Mouse (Mus musculus) neural tube, embryonic 15.5 days (tissue): ENCODE results near the gene Bbs2. TPM values are rescaled to one million over a fixed set of nuclear protein-coding genes. Genes with fewer than 3 reads are reported as not detected.

ENCODE experiments used
- ATAC-seq: fragments of 200-750 bp; cut with Nextera tagmentation; 2 replicates; pipeline ENCODE4 v1.8.0; 2017; ENCODE audit warnings: mild to moderate bottlenecking, moderate TSS enrichment, moderate library complexity; ENCODE audit not compliant: low FRiP score
- H3K27ac ChIP-seq: fragments of 300-500 bp; sonication (generic); replicated peaks from 2 replicates; pipeline ENCODE4 v1.5.1; 2015; ENCODE audit warnings: mild to moderate bottlenecking, inconsistent platforms
- H3K27me3 ChIP-seq: fragments of 300-500 bp; sonication (generic); replicated peaks from 2 replicates; pipeline ENCODE4 v1.6.1; 2015; ENCODE audit warnings: inconsistent platforms
- H3K36me3 ChIP-seq: fragments of 300-500 bp; sonication (generic); 2 replicates; pipeline ENCODE4 v1.6.1; 2015; ENCODE audit warnings: inconsistent platforms
- H3K4me1 ChIP-seq: fragments of 300-500 bp; sonication (generic); 2 replicates; pipeline ENCODE4 v1.6.1; 2015; ENCODE audit warnings: inconsistent platforms
- H3K4me2 ChIP-seq: fragments of 300-500 bp; sonication (generic); 2 replicates; pipeline ENCODE4 v1.6.1; 2015; ENCODE audit warnings: inconsistent platforms, mild to moderate bottlenecking, moderate library complexity
- H3K4me3 ChIP-seq: fragments of 300-500 bp; sonication (generic); replicated peaks from 2 replicates; pipeline ENCODE4 v1.5.1; 2015; ENCODE audit warnings: mild to moderate bottlenecking, inconsistent platforms
- H3K9ac ChIP-seq: fragments of 300-500 bp; sonication (generic); replicated peaks from 2 replicates; pipeline ENCODE4 v1.6.1; 2015; ENCODE audit warnings: mild to moderate bottlenecking, inconsistent platforms
- H3K9me3 ChIP-seq: fragments of 300-500 bp; sonication (generic); replicated peaks from 2 replicates; pipeline ENCODE4 v1.6.1; 2016; ENCODE audit warnings: inconsistent platforms
- WGBS: fragments of 180-500 bp; shearing (Covaris S2); methylation state at CpG from one replicate; pipeline ENCODE4 v1.1.7; 2015; ENCODE audit warnings: mixed read lengths; 5-methylcytosine and 5-hydroxymethylcytosine counted together
- polyA plus RNA-seq: library from polyadenylated mRNA; unstranded; fragments of >200 nt; fragmentation: Nextera tagmentation; extraction: Ambion mirVana; gene quantifications from 2 replicates; pipeline ENCODE4 v1.2.1, GENCODE M21; 2015

The Bbs2 gene
- polyA plus RNA-seq, 1 experiment from 2014 or later, result 19.9 TPM

GRCm38 (mm10) chr8:94092848-94093247 is 5.9 kb downstream of the Bbs2 start:
- Histone ChIP-seq H3K27ac (no peak overlapping the region), H3K4me3 (no peak overlapping the region), H3K9ac (no peak overlapping the region), H3K9me3 (no peaks in the 10 kb centered on the region), H3K27me3 (no peaks in the 10 kb centered on the region), H3K4me2 (no peak overlapping the region), H3K36me3 (peaks cover 11% of the 10 kb centered on the region), H3K4me1 (peaks cover 12% of the 10 kb centered on the region)
- 88% methylated on average over 9 of the region's 9 CpGs for WGBS
- no peak for ATAC-seq

GRCm38 (mm10) chr8:94089715-94090114 is 9.0 kb downstream of the Bbs2 start:
- Histone ChIP-seq H3K27me3 (no peaks in the 10 kb centered on the region), H3K4me3 (no peak overlapping the region), H3K4me1 (no peaks in the 10 kb centered on the region), H3K27ac (no peak overlapping the region), H3K9me3 (no peaks in the 10 kb centered on the region), H3K4me2 (no peak overlapping the region), H3K36me3 (peaks cover 19% of the 10 kb centered on the region), H3K9ac (no peak overlapping the region)
- WGBS, result 67% methylated on average over 6 of the region's 6 CpGs
- no peak for ATAC-seq

GRCm38 (mm10) chr8:94087964-94088363 is 10.8 kb downstream of the Bbs2 start:
- 66% methylated on average over 9 of the region's 9 CpGs for WGBS
- no peaks in the 10 kb centered on the region for H3K4me1 ChIP-seq
- no peak for ATAC-seq

GRCm38 (mm10) chr8:94076461-94077192 is 22.1 kb downstream of the Bbs2 start:
- Histone ChIP-seq H3K9ac (no peak overlapping the region), H3K4me3 (no peak overlapping the region), H3K9me3 (no peaks in the 10 kb centered on the region), H3K27ac (no peak overlapping the region), H3K4me2 (no peak overlapping the region), H3K36me3 (peaks cover 39% of the 10 kb centered on the region), H3K4me1 (no peaks in the 10 kb centered on the region), H3K27me3 (no peaks in the 10 kb centered on the region)
- WGBS, result 69% methylated on average over 12 of the region's 12 CpGs
- ATAC-seq, result no peak

More at GRCm38 (mm10) chr8:94087964-94088363, 10.8 kb downstream of the Bbs2 start:
- Histone ChIP-seq H3K9ac (no peak overlapping the region), H3K4me3 (no peak overlapping the region), H3K27ac (no peak overlapping the region), H3K36me3 (peaks cover 23% of the 10 kb centered on the region), H3K4me2 (no peak overlapping the region), H3K9me3 (no peaks in the 10 kb centered on the region), H3K27me3 (no peaks in the 10 kb centered on the region)

- H3K27ac ChIP-seq, result no peak overlapping the region
- H3K4me2 ChIP-seq, result no peak overlapping the region
- H3K9ac ChIP-seq, result no peak overlapping the region
- H3K27me3 ChIP-seq, result no peaks in the 10 kb centered on the region
- H3K9me3 ChIP-seq, result no peaks in the 10 kb centered on the region
- no peak for ATAC-seq
- H3K4me1 ChIP-seq, result no peaks in the 10 kb centered on the region
- H3K36me3 ChIP-seq, result peaks cover 34% of the 10 kb centered on the region
- WGBS, result 95% methylated on average over 7 of the region's 7 CpGs
- H3K4me3 ChIP-seq, result no peak overlapping the region
Measured at GRCm38 (mm10) chr8:94068793-94069192, 29.9 kb downstream of the Bbs2 start.

- Histone ChIP-seq H3K4me1 (no peaks in the 10 kb centered on the region), H3K27me3 (no peaks in the 10 kb centered on the region), H3K4me2 (no peak overlapping the region), H3K36me3 (peaks cover 55% of the 10 kb centered on the region), H3K9ac (no peak overlapping the region), H3K27ac (no peak overlapping the region), H3K9me3 (no peaks in the 10 kb centered on the region), H3K4me3 (no peak overlapping the region)
- 21% methylated on average over 11 of the region's 11 CpGs for WGBS
- 0 out of 2 replicates have a peak, but pooled peaks have one; percentile 28 for ATAC-seq
Measured at GRCm38 (mm10) chr8:94066121-94066863, 32.4 kb downstream of the Bbs2 start.

GRCm38 (mm10) chr8:94057157-94057854 is 41.4 kb downstream of the Bbs2 start:
- Histone ChIP-seq H3K9me3 (no peaks in the 10 kb centered on the region), H3K4me1 (no peaks in the 10 kb centered on the region), H3K9ac (no peak overlapping the region), H3K27ac (no peak overlapping the region), H3K4me3 (no peak overlapping the region), H3K4me2 (no peak overlapping the region), H3K36me3 (peaks cover 84% of the 10 kb centered on the region), H3K27me3 (no peaks in the 10 kb centered on the region)
- 58% methylated on average over 6 of the region's 6 CpGs for WGBS
- no peak for ATAC-seq

GRCm38 (mm10) chr8:94052696-94053095 is 46.0 kb downstream of the Bbs2 start:
- Histone ChIP-seq H3K27me3 (no peaks in the 10 kb centered on the region), H3K4me2 (no peak overlapping the region), H3K27ac (no peak overlapping the region), H3K4me3 (no peak overlapping the region), H3K4me1 (no peaks in the 10 kb centered on the region), H3K9ac (no peak overlapping the region), H3K9me3 (no peaks in the 10 kb centered on the region), H3K36me3 (peaks cover 62% of the 10 kb centered on the region)
- ATAC-seq, result no peak
- 92% methylated on average over 12 of the region's 12 CpGs for WGBS

- Histone ChIP-seq H3K4me1 (no peaks in the 10 kb centered on the region), H3K27ac (no peak overlapping the region), H3K27me3 (no peaks in the 10 kb centered on the region), H3K4me3 (no peak overlapping the region), H3K9ac (no peak overlapping the region), H3K9me3 (no peaks in the 10 kb centered on the region), H3K4me2 (no peak overlapping the region), H3K36me3 (peaks cover 27% of the 10 kb centered on the region)
- WGBS, result 80% methylated on average over 2 of the region's 2 CpGs
- no peak for ATAC-seq
Measured at GRCm38 (mm10) chr8:94047845-94048244, 50.9 kb downstream of the Bbs2 start.

GRCm38 (mm10) chr8:94037806-94038205 is 60.9 kb downstream of the Bbs2 start:
- peak overlapping the region; percentile 74 for H3K4me2 ChIP-seq
- H3K36me3 ChIP-seq, result peaks cover 11% of the 10 kb centered on the region
- H3K27ac ChIP-seq, result peak overlapping the region; percentile 38
- H3K9me3 ChIP-seq, result no peaks in the 10 kb centered on the region
- H3K9ac ChIP-seq, result peak overlapping the region; percentile 68
- H3K4me1 ChIP-seq, result peaks cover 33% of the 10 kb centered on the region
- 7% methylated on average over 15 of the region's 15 CpGs for WGBS
- ATAC-seq, result no peak
- no peaks in the 10 kb centered on the region for H3K27me3 ChIP-seq
- H3K4me3 ChIP-seq, result peak overlapping the region; percentile 70

GRCm38 (mm10) chr8:94036944-94037524 is 61.7 kb downstream of the Bbs2 start, which contains the start of the genes Nudt21 and Ogfod1:
Gene Nudt21, minus strand, starts transcription at chr8:94037031.
Gene Ogfod1, plus strand, starts transcription at chr8:94037198.
- Histone ChIP-seq H3K4me2 (peak within 1 kb of the TSS; percentile 75), H3K27me3 (no peaks in the 10 kb centered on the region), H3K4me1 (peaks cover 33% of the 10 kb centered on the region), H3K9me3 (no peaks in the 10 kb centered on the region), H3K36me3 (peaks cover 10% of the 10 kb centered on the region; the same call in 1 of the 2 replicates), H3K27ac (peak within 1 kb of the TSS; percentile 82), H3K9ac (peak within 1 kb of the TSS; percentile 68), H3K4me3 (peak within 1 kb of the TSS; percentile 70)
- WGBS, result under 1% methylated on average over 41 of the region's 41 CpGs
- peak; percentile 100 for ATAC-seq
